Mouse (Mus musculus) stomach, postnatal 0 days (tissue): ENCODE measurements around the gene Rpl39l. TPM values are rescaled to one million over a fixed set of nuclear protein-coding genes. Genes with fewer than 3 reads are reported as not detected.
"Not testable (repeated sequence)": the region's sequence is repeated elsewhere in the genome, so short reads cannot be mapped to it uniquely, and the experiment has no call there.

Experiments
- ATAC-seq: fragments of 200-750 bp; cut with Nextera tagmentation; 2 replicates; pipeline ENCODE4 v1.8.0; 2017; ENCODE audit not compliant: low FRiP score, low TSS enrichment
- DNase-seq: peaks from one replicate; pipeline ENCODE4 v3.0.0-alpha.2; 2016; ENCODE audit warnings: low spot score
- H3K27ac ChIP-seq: fragments of 300-500 bp; sonication (generic); replicated peaks from 2 replicates; pipeline ENCODE4 v1.5.1; 2014; ENCODE audit warnings: mild to moderate bottlenecking, control low read depth
- H3K27me3 ChIP-seq: fragments of 300-500 bp; sonication (generic); 2 replicates; pipeline ENCODE4 v1.6.1; 2014; ENCODE audit warnings: low read length; ENCODE audit not compliant: control insufficient read depth, insufficient read depth
- H3K36me3 ChIP-seq: fragments of 300-500 bp; sonication (generic); 2 replicates; pipeline ENCODE4 v1.6.1; 2014; ENCODE audit warnings: low read length, mixed read lengths; ENCODE audit not compliant: control insufficient read depth, insufficient read depth
- H3K4me1 ChIP-seq: fragments of 300-500 bp; sonication (generic); replicated peaks from 2 replicates; pipeline ENCODE4 v1.6.1; 2014; ENCODE audit warnings: antibody characterized with exemption; ENCODE audit not compliant: control insufficient read depth, insufficient read depth
- H3K4me2 ChIP-seq: fragments of 300-500 bp; sonication (generic); replicated peaks from 2 replicates; pipeline ENCODE4 v1.6.1; 2014; ENCODE audit warnings: low read depth, mild to moderate bottlenecking, control low read depth, moderate library complexity
- H3K4me3 ChIP-seq: fragments of 300-500 bp; sonication (generic); 2 replicates; pipeline ENCODE4 v1.5.1; 2014; ENCODE audit warnings: low read depth, low read length, control low read depth
- H3K9ac ChIP-seq: fragments of 300-500 bp; sonication (generic); 2 replicates; pipeline ENCODE4 v1.6.1; 2014; ENCODE audit warnings: mild to moderate bottlenecking, low read length, control low read depth, mixed read lengths
- H3K9me3 ChIP-seq: fragments of 300-500 bp; sonication (generic); 2 replicates; pipeline ENCODE4 v1.6.1; 2016; ENCODE audit warnings: low read length; ENCODE audit not compliant: control insufficient read depth
- CTCF ChIP-seq: IDR thresholded peaks from 2 replicates; pipeline ENCODE4 v1.5.1; 2016; ENCODE audit warnings: antibody characterized with exemption, low read depth, mild to moderate bottlenecking, moderate library complexity
- EP300 ChIP-seq: optimal IDR thresholded peaks from 2 replicates; pipeline ENCODE3; 2016; ENCODE audit warnings: antibody characterized with exemption
- WGBS: fragments of 180-500 bp; shearing (Covaris S2); extraction: QIAGEN DNeasy Blood & Tissue Kit; methylation state at CpG from one replicate; pipeline ENCODE4 v1.1.7; 2014; 5-methylcytosine and 5-hydroxymethylcytosine counted together
- polyA plus RNA-seq: library from polyadenylated mRNA; unstranded; fragments of >200 nt; fragmentation: Nextera tagmentation; extraction: Ambion mirVana; gene quantifications from 2 replicates; pipeline ENCODE4 v1.2.1, GENCODE M21; 2015

The Rpl39l gene
- polyA plus RNA-seq, 1 experiment from 2014 or later, result not detected

GRCm38 (mm10) chr16:10169123-10169905 lies 712 bp upstream of the Rpl39l start:
- no peak overlapping the region for H3K4me3 ChIP-seq
- no peaks in the 10 kb centered on the region for H3K9me3 ChIP-seq
- H3K27me3 ChIP-seq, result no peaks in the 10 kb centered on the region
- TF ChIP-seq EP300 (no peak), CTCF (no peak)
- H3K36me3 ChIP-seq, result no peaks in the 10 kb centered on the region
- H3K27ac ChIP-seq, result no peak overlapping the region
- ATAC-seq (no peak), DNase-seq (no peak)
- WGBS, result 73% methylated on average over 8 of the region's 8 CpGs
- H3K4me1 ChIP-seq, result no peaks in the 10 kb centered on the region
- H3K4me2 ChIP-seq, result no peak overlapping the region
- no peak overlapping the region for H3K9ac ChIP-seq

GRCm38 (mm10) chr16:10171276-10171675 lies 1.2 kb downstream of the Rpl39l start:
- Histone ChIP-seq H3K4me3 (no peak overlapping the region), H3K9me3 (no peaks in the 10 kb centered on the region), H3K4me2 (no peak overlapping the region), H3K4me1 (no peaks in the 10 kb centered on the region), H3K9ac (no peak overlapping the region), H3K36me3 (no peaks in the 10 kb centered on the region), H3K27me3 (no peaks in the 10 kb centered on the region), H3K27ac (no peak overlapping the region)
- 85% methylated on average over 4 of the region's 4 CpGs for WGBS
- DNase-seq (no peak), ATAC-seq (no peak)
- TF ChIP-seq CTCF (no peak), EP300 (no peak)

- Histone ChIP-seq H3K4me1 (no peaks in the 10 kb centered on the region), H3K4me2 (no peak overlapping the region), H3K9me3 (0 out of 2 replicates have a peak, but pooled peaks cover 2% of the 10 kb centered on the region), H3K27me3 (no peaks in the 10 kb centered on the region), H3K36me3 (no peaks in the 10 kb centered on the region), H3K27ac (no peak overlapping the region), H3K9ac (no peak overlapping the region), H3K4me3 (no peak overlapping the region)
- no peak for ATAC-seq
- no peak for DNase-seq
- no peak for TF ChIP-seq CTCF
- TF ChIP-seq EP300, result no peak
- WGBS, result 91% methylated on average over 3 of the region's 3 CpGs
These were observed 2.3 kb downstream of the Rpl39l start for GRCm38 (mm10) chr16:10172179-10172820.

GRCm38 (mm10) chr16:10187461-10187860 lies 17.4 kb downstream of the Rpl39l start:
- not testable (repeated sequence) for H3K27ac ChIP-seq, DNase-seq, H3K36me3 ChIP-seq, ATAC-seq, H3K9me3 ChIP-seq, H3K4me1 ChIP-seq, H3K4me3 ChIP-seq, H3K9ac ChIP-seq, H3K4me2 ChIP-seq, H3K27me3 ChIP-seq
- 98% methylated on average over 10 of the region's 10 CpGs for WGBS

- Histone ChIP-seq H3K4me1 (no peaks in the 10 kb centered on the region), H3K27me3 (no peaks in the 10 kb centered on the region), H3K9me3 (no peaks in the 10 kb centered on the region), H3K36me3 (no peaks in the 10 kb centered on the region), H3K27ac (no peak within 1 kb of the TSS), H3K4me3 (peak within 1 kb of the TSS; percentile 51), H3K9ac (peak within 1 kb of the TSS; percentile 62), H3K4me2 (peak within 1 kb of the TSS; percentile 82)
- DNase-seq, result peak; percentile 91
- WGBS, result 1% methylated on average over 58 of the region's 63 CpGs
- peak; percentile 97 for ATAC-seq
- TF ChIP-seq EP300, result no peak
- no peak for TF ChIP-seq CTCF
These were observed 22.9 kb downstream of the Rpl39l start, which contains the start of gene Atf7ip2 for GRCm38 (mm10) chr16:10192679-10193506. Gene Atf7ip2, plus strand, starts transcription at chr16:10192712.
